Mouse (Mus musculus): ENCODE data around the gene Vav2. TPM values are rescaled to one million over a fixed set of nuclear protein-coding genes. Genes with fewer than 3 reads are reported as not detected.

Vav2 gene
- total RNA-seq, 2 experiments from 2014 or later: 5.9 to 11.0 TPM

DNA sequence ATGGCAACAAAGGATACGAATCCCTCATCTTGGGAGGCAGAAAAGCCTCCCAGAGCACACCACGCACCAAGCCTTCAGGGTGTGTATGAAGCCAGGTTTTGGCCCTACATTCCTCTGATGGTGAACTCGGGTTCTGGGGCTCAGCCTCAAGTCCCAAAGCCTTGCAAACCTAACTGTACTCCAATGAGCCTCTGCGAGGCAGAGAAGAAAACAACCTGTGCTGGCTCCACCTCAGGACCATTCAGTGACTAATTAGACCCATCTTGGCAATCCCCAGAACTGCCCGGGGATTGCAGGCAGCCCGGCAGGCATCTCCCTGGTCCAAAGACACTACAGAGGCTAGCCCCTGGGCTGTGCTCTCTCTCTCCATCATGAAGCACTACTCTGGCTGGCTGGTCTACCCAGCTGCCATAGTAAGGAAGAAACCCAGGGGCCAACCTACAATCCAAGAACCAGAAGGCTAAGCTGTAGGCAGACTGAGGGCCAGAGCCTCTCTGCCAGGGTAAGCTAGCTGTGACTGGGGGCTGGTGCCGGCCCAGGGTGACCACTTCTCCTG lies 14.5 kb downstream of the Vav2 start:
- no peak for ATAC-seq (ENCODE audit: poor library complexity, severe bottlenecking)

DNA sequence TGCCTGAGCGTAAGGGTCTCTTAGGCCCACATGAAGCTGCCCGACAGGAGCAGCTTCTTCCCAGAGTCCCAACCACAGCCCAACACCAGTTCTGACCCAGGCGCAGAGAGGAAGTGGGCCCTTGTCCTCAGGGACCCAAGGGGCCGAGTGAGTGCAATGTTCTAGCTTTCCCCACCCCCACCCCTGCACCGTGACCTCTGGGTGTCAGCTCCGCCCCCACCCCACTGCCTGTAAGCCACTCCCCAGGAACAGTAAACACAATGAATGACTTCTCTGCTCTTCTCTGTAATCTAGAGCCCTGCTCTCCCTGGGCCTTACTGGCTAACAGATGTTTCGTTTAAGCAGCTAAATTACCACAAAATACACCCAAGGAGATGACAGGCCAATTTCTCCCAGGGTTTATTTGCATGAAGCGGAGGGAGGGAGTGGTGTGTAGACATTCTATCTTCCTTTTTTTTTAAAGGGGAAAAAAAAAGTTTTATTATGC lies 15.1 kb downstream of the Vav2 start:
- peak; percentile 61 for ATAC-seq (ENCODE audit: poor library complexity, severe bottlenecking)

- no peak for ATAC-seq (ENCODE audit: poor library complexity, severe bottlenecking)
Observed at GRCm38 (mm10) chr2:27410518-27411140, 16.2 kb downstream of the Vav2 start.

GRCm38 (mm10) chr2:27408194-27408593 lies 18.6 kb downstream of the Vav2 start:
- ATAC-seq (ENCODE audit: poor library complexity, severe bottlenecking): no peak

GRCm38 (mm10) chr2:27406928-27407327 lies 19.9 kb downstream of the Vav2 start:
- no peak for ATAC-seq (ENCODE audit: poor library complexity, severe bottlenecking)

GRCm38 (mm10) chr2:27405094-27405884 lies 21.5 kb downstream of the Vav2 start:
- no peak; the same call in 1 of the 2 replicates for ATAC-seq (ENCODE audit: poor library complexity, severe bottlenecking)

- no peak for ATAC-seq (ENCODE audit: poor library complexity, severe bottlenecking)
Observed at GRCm38 (mm10) chr2:27404375-27405093, 22.3 kb downstream of the Vav2 start.

DNA sequence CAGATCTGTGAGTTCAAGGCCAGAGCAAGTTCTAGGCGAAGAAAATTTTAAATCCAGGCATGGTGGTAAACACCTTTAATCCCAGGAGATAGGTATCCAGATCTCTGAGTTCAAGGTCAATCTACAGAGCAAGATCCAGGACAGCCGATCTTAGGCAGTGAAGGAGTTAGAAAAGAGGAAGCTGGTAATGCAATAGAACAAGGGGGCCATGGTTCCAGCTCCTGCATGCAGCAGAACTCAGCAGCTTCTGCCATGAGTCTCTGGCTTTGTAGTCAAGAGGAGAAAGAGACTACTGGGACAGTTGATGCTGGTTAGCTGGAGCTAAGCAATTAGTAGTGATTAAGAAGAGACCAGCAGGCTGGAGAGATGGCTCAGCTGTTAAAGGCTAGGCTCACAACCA lies 25.3 kb downstream of the Vav2 start:
- no peak for ATAC-seq (ENCODE audit: poor library complexity, severe bottlenecking)

- ATAC-seq (ENCODE audit: poor library complexity, severe bottlenecking): no peak
Observed at GRCm38 (mm10) chr2:27400083-27400482, 26.8 kb downstream of the Vav2 start.

DNA sequence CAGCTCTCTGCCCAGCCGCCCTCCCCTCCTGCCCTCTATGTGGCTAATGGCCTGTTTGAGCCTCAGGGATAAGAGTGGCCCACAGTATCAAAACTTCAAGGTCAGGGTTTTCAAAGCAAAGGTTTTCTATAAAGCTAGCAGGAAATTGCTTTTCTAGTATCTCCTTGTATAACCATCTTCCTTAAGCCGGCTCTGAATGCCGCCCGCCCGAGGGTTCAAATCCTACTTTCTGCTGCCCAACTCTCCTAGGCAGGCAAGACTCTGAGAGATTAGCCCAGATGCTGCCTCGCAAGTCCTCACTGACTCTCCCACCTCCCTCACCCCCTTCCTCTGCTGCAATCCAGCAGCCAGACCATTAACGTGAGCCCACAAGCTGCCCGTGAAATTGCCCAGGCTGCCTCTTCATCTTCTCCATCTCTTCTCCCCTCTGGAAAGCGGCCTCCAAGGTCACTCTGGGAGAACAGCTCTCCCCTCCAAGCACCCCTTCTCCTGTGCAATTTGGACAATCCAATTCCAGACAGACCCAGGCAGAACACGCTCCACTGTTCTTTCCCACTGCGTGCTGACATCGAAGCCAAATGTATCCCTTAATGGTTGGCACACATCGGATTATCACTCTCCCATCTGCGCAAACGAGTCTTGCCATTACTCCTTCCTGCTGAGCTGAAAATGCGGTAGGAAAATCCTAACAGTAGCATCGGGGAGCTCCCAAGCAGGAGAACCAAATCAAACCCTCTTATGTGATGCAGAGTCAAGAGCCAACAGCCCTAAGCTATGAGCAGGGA lies 30.0 kb downstream of the Vav2 start:
- no peak for ATAC-seq (ENCODE audit: poor library complexity, severe bottlenecking)

DNA sequence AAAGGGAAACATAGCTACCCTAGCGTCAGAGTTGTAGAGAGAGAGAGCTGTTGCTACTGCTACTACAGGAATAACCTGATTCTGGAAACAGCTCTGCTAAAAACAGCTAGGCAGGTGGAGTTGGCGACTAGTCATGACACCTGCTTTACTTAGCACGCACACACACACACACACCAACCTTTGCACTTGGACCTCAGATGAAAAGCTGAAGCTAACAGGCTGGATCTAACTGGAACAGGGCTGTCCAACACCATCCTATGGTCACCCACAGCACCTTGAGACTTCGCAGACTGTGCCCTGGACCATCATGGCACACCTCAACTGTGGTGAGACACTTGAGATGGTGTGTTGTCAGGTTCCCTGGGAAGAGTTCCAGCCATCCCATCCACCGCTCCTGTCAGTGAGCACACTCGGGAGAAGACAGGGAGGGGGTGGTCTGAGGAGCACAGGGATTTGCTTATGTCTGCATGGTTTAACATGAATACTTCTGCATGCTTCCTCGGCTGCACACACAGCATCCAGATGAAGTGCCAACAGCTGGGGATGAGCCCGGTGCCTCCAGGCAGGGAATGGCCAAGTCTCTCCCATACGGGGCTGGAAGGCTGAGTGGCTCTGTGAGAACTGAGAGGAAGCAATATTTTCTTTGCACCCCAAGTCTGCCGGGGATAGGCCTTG lies 32.5 kb downstream of the Vav2 start:
- ATAC-seq (ENCODE audit: poor library complexity, severe bottlenecking): no peak

DNA sequence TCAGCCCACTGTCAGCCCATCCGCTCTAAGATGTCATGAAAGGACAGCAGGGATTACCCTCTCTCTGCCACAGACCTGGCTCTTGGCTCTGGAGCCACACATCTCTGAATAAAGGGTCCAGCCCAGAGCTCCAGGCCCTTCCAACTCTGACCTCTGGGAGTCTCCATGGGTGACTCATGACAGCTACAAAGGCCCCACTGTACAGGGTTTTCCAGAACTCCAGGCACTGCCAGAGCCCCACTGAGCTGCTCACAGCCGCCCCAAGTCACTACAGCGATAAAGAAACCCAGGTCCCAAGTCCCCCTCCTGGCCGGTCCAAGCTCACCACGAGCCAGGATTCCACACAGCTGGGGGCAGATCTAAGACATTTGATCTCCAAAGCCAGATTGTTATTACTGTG lies 34.6 kb downstream of the Vav2 start:
- no peak for ATAC-seq (ENCODE audit: poor library complexity, severe bottlenecking)

DNA sequence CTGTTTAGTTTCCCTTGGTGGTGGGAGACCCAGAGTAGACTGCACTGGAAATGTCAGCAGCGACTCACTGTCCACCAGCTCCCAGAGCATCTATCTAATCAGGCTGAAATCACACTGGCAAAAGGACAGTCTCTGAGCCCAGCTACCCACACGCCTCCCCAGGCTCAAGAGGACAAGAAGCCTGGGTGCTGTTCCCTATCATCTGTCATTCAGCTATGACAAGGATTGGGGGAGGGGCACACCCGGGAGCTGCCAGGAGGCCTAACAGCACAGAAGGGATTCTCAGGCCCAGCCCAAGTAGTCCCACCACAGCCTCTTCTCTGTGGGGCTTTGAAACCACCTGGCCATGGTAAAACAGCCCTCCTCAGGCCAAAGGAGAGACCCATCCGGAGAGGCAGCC lies 36.1 kb downstream of the Vav2 start:
- ATAC-seq (ENCODE audit: poor library complexity, severe bottlenecking): no peak

DNA sequence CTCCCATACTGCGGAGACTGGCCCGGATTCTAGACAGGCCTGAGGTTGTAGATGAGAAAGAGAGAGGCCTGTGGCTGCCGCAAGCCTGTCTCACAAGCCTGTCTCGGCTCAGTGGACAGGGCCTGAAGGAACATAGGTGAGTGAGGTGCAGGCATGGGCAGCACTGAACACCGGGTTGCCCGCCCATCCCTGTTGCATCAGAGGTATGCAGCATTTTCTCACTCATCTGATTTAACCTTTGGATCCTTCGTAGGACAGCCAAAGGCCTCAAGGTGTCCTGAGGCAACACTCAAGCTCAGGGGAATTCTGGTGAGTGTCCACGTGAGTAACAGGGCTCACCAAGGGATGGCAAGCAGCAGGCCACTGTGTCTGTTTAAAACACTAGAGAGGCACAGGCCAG lies 36.5 kb downstream of the Vav2 start:
- no peak for ATAC-seq (ENCODE audit: poor library complexity, severe bottlenecking)

DNA sequence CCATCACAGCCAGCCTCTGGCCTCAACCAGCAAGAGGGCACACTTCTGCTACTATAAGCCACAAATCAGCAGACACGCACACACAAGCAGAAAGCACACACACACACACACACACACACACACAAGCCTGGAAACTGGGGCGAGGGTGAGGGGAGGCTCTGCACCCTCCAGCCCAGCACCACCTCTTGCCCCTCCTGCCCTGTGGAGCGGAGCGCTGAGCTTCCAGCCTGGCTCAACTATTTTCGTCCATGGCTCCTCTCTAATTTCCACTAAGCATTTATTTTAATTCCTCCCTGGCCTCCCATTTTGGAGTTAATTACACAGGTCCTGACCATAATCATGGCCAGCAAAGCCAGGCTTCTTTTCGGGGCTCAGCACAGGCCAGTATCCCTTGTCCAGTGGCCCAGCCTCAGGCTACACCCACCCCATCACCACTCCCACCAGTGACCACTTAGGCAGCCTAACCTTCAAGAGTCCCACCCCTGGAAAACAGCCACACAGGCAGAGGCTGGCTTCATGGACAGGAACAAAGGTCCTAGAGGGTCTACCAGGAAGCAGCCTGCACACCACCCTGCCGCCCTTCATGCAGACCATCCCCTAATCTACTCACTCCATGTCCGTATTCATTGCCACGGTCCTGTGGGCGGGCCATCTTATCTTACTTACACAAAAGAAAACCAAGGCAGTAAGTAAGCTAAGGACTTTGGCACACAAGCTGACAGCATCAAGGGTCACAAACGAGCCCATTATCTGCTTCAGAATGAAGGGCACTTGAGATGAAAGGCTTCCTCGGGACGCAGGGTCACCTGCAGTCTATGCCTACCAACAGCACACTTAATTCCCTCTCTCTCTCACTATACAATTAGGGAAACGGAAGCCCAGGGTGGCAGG lies 37.3 kb downstream of the Vav2 start:
- ATAC-seq (ENCODE audit: poor library complexity, severe bottlenecking): no peak

GRCm38 (mm10) chr2:27387209-27387608 lies 39.6 kb downstream of the Vav2 start:
- no peak for ATAC-seq (ENCODE audit: poor library complexity, severe bottlenecking)

DNA sequence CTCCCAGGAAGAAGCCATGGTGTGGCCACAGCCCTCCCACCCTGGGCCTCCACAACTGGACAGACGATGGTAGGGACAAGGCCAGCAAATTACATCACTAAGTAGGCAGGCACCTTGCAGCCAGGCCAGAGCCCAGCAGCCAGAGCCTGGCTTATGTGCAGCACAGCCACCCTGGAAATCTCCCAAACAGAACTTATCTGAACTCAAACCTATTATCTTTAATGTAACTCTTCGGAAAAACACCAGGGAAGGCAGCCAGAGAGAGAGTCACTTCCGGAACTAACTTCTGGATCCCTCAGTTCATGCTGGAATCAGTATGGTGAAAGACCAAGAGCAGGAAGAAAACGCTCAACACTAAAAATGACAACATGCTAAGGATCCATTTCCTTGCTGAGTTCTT lies 45.1 kb downstream of the Vav2 start:
- no peak for ATAC-seq (ENCODE audit: poor library complexity, severe bottlenecking)

DNA sequence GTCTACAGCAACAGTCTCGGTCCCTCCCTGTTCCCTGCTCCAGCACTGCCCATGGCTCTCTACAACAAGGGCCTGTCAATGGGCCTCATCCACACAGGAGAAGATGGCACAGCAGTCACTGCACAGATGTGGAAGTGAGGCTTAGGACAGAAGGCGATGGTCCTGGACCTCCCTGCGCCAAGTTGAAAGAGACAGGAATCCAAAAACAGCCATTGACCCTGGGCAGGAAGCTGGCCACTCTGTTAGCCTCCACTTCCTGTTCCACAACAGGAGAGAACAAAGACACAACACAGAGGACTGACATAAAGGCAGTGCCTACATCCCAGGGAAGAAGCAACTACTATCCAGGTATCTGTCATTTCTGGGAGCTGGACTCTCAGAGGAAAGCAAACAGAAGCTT lies 45.6 kb downstream of the Vav2 start:
- ATAC-seq (ENCODE audit: poor library complexity, severe bottlenecking): no peak

DNA sequence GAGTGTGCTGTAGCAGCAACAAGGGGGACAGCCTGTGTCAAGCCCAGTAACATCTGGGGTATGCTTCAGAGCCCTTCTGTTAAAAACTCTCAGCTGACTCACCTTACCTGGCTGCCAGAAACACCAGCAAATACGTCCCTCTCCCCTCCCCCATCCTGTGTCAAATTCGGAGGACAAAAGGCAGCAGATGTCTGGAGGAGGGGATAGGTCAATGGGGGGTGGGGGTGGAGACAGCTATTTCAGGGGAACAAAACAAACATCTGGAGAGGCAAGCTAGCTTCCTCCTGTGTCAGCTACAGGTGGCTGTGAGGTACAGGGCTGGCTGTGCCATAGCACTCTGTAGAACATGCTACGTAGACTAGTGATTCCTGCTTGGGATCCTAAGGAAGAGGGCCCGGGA lies 49.0 kb downstream of the Vav2 start:
- no peak for ATAC-seq (ENCODE audit: poor library complexity, severe bottlenecking)
